Mouse (Mus musculus): ENCODE measurements around the gene Fli1. TPM values are rescaled to one million over a fixed set of nuclear protein-coding genes. Genes with fewer than 3 reads are reported as not detected.

The Fli1 gene
- total RNA-seq (2021), result 10 to 100 TPM; 11.0 to 14.6 TPM
- long read RNA-seq, experiment 1, partial matches to known transcripts, result 0 of 3 reads
- long read RNA-seq, experiment 1, other reads (novel, unspliced or antisense), result 0 of 3 reads
- long read RNA-seq, experiment 2, partial matches to known transcripts, result 2 of 6 reads
- long read RNA-seq, experiment 2, other reads (novel, unspliced or antisense), result 2 of 6 reads

DNA sequence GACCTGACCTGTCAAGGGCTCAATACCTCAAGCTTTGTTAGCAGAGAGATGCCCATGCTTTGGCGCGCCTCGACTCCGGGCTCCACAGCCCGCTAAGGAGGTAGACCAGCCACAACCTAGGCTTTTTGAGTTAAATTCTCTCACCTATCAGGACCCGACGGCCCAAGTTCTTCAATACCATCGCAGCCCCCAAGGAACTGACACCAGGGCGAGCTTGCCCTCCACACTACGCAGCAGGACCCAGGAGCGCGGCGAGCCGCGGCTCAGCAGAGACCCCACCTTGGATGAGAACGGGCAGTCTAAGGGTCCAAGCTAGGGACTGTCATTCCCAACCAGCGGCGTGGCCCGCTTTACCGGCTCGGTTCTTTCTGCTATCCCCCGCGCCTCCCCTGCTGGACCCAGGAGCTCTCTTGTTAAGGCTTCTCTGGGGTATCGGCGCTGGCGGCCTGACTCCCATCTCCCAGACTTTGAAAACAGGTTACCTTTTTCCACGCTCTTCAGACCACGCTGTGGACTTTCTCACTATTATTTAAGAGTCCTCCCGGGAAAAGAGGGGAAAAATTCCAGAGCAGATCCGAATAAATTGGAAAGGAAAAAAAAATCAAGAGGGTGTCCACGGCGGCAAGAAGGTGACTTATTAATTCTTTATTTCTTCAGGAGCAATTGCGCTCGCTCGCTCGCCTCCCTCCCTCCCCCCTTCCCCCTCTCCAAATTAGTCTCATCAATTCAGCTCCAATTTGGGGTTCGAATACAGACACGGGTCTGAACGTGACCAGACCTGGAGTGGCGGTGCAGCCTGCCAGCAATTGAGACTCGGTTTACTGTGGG lies at the start of gene Fli1:
Gene Fli1, minus strand, starts transcription at position 650 of the 828 bp plus-strand sequence.
- DNase-seq (ENCODE audit: low spot score in 2 of 2), result peak; percentile 17 to 34

DNA sequence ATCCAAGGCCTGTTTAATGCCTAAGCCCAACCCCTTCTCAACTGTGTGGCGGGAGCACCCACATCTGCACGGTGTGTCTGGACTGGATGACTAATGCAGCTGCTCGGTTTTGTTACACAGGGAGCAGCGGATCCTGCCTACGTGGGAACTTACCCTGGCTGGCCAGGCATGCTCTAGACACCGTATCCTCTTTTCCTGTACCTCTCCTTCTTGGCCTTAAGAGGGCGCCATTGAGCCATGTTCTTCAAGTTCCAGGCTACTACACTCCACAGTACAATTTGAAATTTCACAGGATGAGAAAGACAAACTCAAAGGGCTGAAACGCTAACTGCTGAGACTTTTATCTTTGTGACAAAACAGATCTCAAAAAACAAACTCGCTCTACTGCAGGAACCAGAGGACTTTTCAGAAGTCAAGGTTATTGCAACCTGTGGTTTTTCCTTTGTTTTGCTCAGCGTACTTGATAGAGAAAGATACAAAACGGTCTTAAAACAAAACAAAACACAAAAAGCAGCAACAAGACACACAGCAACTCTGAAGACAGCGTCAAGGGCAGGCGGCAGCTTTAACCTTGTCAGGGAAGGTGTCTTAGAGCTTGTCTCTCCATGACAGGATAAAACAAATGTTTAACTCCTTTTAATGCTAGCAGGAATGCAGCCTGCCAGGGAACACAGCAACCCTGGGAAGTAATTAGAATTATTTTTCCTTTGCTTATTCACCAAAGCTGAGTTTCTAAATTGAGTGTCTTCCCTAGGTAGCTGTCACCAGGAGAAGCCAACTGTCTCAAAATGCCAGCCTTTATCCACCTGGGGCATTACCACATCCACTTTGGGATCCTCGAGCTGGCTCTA lies 49.3 kb upstream of the Fli1 start:
- peak; percentile 53 to 58 for DNase-seq (ENCODE audit: low spot score in 2 of 2)

DNA sequence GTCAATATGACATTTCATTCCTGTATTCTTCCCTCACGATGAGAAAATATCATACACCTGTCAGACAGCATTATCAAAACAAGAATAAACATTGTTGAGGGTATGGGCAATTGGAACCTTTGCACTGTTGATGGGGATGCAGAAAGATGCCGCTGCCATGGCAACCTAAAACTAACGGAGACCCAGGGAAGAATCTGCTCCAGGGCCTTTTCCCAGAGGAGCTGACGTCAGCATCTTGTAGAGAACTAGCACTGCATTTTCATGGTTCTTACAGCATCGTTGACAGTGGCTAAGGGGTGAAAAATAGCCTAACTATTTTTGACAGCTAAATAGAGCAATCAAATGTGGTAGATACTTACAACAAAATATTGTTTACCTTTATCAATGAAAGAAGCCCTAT lies 47.9 kb upstream of the Fli1 start:
- no peak for DNase-seq (ENCODE audit: low spot score in 2 of 2)

DNA sequence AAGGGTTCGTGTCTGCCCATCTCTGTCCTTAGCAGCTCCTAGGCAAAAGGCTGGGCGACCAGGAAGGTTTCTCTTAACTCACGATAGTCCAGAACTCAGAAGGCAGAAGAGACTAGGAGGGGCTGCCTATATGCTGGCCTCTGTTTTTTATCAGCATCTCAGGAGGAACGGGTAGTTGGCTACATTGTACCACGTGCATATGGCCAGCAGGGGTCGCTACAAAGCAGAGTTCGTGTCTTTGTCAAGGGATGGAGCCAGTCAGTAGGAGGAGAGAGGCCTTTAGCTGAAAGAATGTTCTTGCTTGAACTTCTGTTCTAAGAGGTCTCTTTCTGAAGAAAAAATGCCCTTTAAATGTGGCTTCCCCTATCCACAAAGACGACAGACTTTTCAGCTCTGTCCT lies 47.2 kb upstream of the Fli1 start:
- peak; percentile 81 to 83 for DNase-seq (ENCODE audit: low spot score in 2 of 2)

DNA sequence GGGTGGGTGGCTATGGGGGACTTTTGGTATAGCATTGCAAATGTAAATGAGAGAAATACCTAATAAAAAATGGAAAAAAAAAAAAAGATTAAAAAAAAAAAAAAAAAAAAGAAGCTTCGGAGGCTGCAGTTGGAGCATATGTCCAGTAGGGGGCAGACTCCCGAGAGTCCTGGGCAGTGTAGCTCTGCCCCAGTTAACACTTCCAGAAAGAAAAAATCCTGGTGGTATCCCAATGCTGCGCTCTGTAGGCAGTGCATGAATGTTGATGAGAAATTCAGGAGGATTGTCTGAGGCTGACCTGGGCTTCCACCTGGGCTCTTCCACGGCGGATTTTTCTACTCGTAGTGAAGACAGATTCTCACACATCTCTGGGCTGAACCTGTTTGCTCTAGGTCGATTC lies 42.7 kb upstream of the Fli1 start:
- DNase-seq (ENCODE audit: low spot score in 2 of 2), result no peak

DNA sequence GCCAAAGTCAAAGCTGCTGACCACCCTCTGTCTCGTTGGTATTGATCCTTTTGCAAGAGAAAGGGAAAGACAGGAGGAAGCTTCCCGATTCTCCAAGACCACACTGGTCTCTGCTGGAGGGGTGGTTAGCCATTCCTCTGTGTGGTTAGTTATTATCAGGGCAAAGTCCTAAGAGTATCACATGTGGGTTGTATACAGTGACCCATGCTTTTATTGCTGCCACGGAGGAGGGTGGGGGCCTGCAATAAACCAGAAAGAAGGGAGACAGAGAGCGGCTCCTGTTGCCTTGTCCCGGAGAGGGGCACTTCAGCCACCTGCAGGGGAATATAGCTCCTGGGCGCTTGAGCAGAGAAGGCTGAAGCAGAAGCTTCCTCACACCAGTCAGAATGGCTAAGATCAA lies 41.2 kb upstream of the Fli1 start:
- no peak for DNase-seq (ENCODE audit: low spot score in 2 of 2)

DNA sequence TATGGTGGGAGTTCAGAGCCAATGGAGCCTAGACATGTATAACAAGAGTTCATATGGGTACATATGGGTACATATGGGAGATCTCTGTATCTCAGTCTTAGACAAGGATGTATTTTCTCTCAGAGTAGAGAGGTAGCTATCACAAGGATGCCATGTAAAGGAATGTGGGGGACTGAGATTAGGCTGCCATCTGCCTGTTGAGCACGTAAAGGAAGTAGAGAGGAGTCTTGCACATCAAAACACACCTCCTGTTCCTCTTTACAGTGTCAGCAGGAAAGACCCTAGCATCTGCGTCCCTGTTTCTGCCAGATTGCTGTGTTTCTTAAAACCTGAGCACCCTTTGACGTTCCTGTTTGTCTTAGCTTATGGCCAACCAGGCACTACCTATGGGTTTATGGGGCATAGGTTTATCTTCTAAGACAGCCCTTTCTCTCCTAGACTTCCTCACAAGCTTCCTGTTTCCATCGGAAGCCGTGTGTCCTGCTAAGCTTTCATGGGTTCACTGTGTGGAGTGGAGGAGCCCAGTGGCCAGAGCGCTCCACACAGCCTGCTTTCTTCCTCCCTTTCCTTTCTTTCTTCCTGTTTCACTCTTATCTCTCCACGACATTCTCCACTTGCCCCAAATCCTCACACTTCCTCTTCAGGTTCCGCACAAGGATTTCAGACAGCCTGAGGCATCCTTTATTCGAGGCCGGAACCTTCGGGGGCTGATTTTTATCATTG lies 39.4 kb upstream of the Fli1 start:
- DNase-seq (ENCODE audit: low spot score in 2 of 2), result no peak

DNA sequence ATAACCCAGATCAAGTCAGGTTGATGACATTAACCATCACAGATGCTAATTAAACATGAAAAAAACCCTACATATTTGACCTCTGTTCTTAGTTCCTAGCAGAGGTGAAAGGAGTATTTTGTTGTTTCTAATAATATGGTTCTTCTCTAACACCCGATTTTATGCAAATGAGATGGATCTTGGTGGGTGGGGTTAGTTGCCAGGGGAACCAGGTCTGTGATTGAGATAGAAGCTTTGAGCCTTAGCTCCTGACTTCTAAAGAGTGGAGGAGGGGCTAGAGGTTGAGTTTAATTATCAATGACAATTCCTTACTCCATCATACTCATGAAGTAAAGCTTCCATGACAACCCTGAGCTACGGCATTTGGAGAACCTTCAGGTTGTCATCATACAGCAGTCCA lies 35.8 kb upstream of the Fli1 start:
- DNase-seq (ENCODE audit: low spot score in 2 of 2), result no peak

DNA sequence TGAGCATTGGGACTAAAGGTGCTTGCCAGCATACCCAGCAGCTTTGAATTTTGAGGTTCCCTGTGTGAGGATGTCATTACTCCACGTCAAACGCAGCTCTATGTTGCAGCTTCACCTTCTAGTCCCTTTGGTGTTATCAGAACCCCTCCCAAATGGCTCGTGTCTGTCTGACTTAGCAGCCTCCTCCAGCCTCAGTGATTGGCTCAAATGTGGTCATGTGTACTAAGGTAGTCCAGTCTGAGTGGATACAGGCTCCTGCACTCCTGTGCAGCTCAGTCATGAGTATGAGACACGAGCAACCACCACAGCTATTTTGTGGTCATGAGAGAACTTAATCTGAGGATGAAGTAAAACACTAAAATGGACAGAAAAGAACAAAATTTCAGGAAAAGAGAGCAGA lies 31.0 kb upstream of the Fli1 start:
- DNase-seq (ENCODE audit: low spot score in 2 of 2), result no peak

DNA sequence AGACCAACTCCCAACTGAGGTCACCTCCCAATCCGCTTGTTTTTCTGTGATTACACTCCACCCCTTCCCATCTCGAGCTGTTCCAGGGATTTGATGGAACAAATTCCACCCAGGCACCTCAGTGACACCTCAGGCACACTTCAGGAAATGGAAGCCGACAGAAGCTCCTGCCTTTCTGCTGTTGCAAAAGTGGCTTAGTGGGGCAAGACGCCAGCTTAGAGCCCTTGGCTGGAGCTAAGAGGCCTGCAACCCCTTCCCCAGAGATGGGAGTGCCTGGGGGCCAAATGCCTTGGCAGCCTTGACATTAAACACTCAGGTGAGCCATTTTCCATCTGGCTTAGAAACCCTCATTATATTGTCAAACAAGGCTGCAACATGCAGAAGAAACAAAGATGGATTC lies 29.0 kb upstream of the Fli1 start:
- DNase-seq (ENCODE audit: low spot score in 2 of 2), result no peak

DNA sequence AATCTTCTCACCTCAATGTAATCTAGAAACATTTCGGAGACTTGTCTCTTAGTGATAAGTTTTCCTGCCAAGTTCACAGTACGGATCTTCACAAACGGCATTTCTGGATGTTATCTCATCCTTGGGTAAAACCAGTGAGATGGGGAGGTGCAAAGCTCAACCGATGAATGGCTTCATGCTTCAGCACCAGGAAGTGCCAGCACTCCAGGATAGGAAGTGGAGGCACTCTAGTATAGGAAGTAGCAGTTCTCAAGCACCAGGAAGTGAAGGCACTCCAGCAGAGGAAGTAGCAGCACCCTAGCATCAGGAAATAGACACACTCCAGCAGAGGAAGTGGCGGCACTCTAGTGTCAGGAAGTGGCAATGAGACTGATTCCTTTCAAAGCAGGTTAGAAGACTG lies 27.9 kb upstream of the Fli1 start:
- no peak for DNase-seq (ENCODE audit: low spot score in 2 of 2)

DNA sequence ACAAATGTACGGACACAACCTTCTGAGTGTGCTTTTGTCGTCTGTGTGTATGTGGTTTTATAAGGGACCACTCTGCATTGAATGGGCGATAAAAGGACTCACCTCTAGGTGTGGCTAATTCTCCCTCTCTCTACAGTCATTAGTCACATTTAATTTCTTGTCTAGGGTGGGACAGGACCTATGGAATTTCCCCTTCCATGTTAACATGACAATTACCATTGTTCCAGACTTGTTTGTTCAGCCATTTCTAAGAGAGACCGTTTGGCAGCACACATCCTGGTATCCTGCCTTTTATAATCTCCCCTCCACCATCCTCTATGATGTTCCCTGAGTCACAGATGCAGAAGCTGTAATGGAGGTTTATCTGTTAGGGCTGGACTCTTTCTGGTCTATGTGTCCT lies 26.6 kb upstream of the Fli1 start:
- DNase-seq (ENCODE audit: low spot score in 2 of 2), result no peak

DNA sequence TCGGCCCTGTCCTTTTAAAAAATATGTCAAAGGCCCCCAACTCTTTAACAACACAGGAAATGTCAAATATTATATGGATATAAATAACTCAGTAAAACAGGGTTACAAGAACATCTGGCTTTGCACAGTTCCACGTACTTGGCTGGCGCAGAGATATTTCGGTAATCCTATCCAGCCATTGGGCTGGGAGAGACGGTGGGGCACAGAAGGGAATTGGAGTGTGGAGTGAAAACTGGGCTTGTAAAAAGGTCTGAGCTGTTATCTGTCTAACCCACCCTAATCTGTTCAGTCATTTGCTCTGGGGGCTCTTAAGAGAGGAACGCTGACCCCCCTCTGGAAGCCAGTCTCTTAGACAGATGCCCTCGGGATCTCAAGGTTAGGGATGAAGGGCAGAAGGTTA lies 24.9 kb upstream of the Fli1 start:
- DNase-seq (ENCODE audit: low spot score in 2 of 2), result no peak

DNA sequence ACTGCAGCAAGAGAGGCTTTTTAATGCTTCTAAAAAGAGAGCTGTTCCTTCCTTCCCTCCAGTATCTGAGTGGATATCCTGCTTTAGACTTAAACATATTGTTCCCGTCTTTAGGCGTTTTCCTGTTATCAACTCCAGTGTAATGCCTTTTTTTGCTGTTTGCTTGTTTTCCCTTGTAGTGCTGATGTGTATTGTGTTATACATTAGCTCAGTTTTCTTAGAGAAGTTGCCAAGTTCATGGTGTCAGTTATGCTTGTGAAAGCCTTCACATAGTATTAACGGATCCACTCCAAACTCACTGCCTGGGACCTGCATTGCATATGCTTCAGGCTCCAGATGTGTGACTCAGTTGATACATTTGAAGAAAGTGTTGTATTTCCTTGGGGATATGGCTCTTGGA lies 22.6 kb upstream of the Fli1 start:
- no peak for DNase-seq (ENCODE audit: low spot score in 2 of 2)

DNA sequence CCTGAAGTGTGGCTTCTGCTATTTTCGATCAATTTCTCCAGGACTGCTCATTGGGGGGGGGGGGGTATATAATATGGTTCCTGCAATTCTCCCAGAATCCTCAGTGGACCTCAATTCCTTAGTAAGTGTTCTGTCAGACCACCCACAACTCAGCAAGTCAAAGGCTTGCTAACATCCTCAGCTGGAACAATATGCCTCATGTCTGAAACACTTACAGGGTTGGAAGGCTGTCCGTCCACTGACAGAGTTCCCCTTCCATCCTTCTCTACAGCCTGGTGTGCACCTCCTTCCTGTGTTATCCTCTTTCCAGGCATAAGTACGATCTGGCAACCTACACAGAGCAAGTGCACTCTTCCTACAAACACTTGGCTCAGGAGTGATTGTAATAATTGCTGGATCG lies 20.2 kb upstream of the Fli1 start:
- DNase-seq (ENCODE audit: low spot score in 2 of 2), result no peak

DNA sequence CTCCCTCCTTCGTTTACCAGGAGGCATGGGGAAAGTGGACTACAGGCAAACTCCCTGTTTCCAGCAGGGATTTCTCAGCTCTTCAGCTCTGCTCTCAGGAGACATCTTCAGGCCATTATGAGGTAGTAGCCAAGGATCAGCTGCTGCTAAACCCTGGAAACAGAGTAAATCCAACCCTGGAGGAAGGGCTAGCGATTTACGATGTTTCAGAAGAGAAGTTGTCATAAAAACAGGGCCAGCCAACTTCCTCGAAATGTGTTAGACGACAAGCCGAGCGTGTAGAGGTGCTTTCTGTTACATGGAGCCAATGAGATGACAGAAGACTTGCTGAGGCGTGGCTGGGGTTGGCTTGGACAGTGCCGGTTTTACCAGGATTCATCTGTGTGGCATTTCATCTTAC lies 19.7 kb upstream of the Fli1 start:
- DNase-seq (ENCODE audit: low spot score in 2 of 2), result no peak

DNA sequence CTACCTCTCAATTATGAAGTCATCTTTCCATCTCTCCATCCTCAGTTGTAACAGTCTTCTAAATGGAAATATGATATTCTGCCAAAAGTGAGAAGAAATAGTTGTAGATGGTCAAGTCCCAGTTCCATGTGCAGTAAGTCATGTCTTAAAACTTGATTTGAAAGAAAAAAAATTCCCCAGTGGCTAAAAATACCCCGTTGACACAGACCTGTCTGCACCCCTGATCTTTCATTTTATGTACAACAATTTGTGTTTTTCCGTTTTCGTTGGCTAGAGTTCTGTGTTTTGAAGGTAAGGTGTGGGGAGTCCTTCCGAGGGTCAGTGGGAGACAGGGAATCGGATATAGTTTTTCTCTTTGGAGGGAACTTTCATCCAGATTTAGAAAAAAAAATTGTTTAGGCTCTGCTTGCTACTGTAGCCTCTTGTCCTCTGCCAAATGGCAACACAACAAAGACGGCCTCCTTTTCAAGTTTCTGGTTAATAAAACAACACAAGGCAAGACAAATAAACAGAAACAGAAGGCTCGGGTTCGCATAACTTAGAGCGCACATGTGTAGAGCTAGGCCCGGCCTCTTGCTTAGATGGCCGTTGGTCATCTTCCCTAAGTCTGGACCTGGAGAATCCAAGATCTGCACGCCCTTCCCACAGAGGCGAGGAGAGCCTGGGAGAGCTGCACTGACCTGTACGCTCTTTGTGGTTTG lies 18.7 kb upstream of the Fli1 start:
- no peak for DNase-seq (ENCODE audit: low spot score in 2 of 2)

DNA sequence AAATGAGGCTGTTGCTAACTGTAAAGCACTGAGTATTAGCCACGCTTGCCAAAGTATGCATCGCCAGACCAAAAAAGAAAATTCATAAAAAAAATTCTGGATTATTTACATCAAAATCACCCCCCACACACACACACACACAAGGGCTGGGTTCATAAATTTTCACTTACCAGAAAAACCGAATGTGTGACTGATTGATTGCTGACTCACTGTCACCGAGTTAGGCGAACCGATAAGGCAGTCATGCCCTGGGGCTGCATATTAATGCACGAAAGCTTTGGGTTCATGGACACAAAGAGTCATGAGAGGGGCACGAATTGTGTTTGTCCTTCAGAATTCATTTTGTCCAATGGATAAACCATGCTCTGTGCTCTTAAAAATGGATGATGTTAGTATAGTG lies 17.2 kb upstream of the Fli1 start:
- DNase-seq (ENCODE audit: low spot score in 2 of 2), result no peak

DNA sequence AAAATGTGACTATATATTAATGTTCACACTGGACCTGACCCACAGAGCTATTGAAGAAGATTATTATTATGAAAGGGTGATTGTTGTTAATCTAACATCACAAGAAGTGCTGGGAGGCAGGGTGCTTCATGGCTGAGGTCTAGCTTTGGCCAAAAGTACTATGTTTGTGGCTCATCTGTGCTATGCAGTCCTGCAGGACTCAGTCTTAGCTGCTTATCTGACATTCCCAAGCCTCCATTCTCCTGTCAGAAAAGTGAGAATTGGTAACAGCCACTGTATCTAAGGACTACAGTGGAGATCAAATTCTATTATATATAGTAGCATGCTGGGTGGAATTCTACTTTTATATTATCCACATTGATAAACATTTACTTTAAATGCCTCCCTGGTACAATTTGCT lies 16.8 kb upstream of the Fli1 start:
- DNase-seq (ENCODE audit: low spot score in 2 of 2), result no peak

DNA sequence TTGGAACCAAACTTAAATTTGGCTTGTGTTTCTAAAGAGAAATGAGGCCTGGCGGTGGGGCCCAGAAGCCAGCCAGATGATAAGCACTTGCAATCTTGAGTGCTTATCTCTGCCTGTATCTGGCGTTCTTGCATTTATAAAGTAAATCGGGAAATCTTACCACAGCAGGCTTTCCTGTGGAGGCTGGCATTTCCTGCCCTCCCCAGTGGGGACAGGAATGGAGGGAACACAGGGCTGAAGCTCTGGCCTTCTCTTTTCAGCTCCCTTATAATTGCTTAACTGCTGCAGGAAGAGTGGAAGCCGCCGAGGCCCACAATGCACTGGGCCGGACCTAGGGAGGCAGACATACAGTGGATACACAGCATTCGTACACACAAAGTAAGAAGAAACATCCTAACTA lies 13.7 kb upstream of the Fli1 start:
- DNase-seq (ENCODE audit: low spot score in 2 of 2), result no peak

DNA sequence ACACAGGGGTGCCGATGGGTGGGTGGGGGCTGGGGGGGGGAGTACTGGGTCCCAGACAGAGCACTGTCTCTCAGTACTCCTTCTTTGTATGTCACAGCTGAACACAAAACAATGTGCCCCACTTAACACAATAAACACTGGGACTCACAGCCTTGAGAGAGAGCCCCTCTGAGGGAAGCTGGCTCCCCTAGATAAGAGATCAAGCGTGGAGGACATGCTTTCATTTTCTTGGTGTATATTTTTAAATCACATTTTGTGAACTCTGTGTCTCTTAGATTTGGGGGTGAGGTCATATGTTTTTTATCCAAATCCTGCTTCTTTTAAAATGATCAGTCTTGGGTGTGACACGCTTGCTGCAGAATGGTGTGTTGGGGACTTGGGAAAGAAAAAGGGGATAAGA lies 12.6 kb upstream of the Fli1 start:
- no peak for DNase-seq (ENCODE audit: low spot score in 2 of 2)
